Mouse (Mus musculus): Measurements from ENCODE around the gene Olfr483.

DNA sequence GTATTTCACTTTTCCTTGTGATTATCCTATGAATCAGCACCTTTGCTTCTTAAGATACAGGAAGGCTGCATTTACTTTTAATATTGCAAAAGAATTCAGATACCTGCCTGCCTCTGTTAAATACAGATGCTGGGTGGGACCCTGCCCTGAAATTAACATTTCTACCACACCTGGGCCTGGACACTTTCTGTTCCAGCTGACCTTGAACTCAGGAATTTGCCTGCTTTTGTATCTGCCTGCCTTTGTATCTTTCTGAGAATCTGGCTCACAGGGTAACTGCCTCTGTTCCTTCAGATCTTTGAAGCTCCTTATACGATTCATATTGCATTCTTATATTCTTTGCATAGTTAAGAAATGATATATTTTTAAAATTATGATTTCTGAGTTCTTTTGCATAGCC, 20.8 kb downstream of the Olfr483 start:
- TF ChIP-seq POLR2A (IDR thresholded peaks at IDR 0.05; ENCODE audit: insufficient read length, low read depth) (no peak), E2F4 (IDR thresholded peaks at IDR 0.05; ENCODE audit: insufficient read depth) (no peak), POLR2AphosphoS2 (IDR thresholded peaks at IDR 0.05; ENCODE audit: insufficient read length, low read depth) (no peak), TCF3 (IDR thresholded peaks at IDR 0.05; ENCODE audit: insufficient read length, low read depth) (no peak)

All from myocyte (in vitro differentiated cells).